In genomic region chr10:120271879-120272269, GRCm38 (mm10) we compare ENCODE assay signal across 7 mouse cellular contexts. TPM values are rescaled to one million over a fixed set of nuclear protein-coding genes. Genes with fewer than 3 reads are reported as not detected.
DNase-seq lines count a peak whose midpoint lies in the region; ATAC-seq and TF ChIP-seq lines count a peak whose summit lies in the region.

No protein-coding gene starts in this region.

- H3K4me3 ChIP-seq in hindbrain, embryonic 10.5 days: peak overlapping the region; percentile 43
- peak overlapping the region; percentile 25 for H3K4me3 ChIP-seq in liver, postnatal 0 days (ENCODE audit: low read depth, low read length)
- H3K4me3 ChIP-seq in gastrocnemius, adult 2 months: no peak overlapping the region

- peak; percentile 49 for ATAC-seq in liver, postnatal 0 days

- no peaks in the 10 kb centered on the region for H3K9me3 ChIP-seq in hindbrain, embryonic 10.5 days
- H3K9me3 ChIP-seq in liver, postnatal 0 days (ENCODE audit: low read length): no peaks in the 10 kb centered on the region

- peaks cover 40% of the 10 kb centered on the region for H3K4me1 ChIP-seq in hindbrain, embryonic 10.5 days (replicated peaks)
- peaks cover 11% of the 10 kb centered on the region; the same call in 1 of the 2 replicates for H3K4me1 ChIP-seq in liver, postnatal 0 days (ENCODE audit: insufficient read depth)

- no peak for TF ChIP-seq EP300 in liver, postnatal 0 days (IDR thresholded peaks at IDR 0.05; ENCODE audit: low read depth)

- no peaks in the 10 kb centered on the region for H3K27me3 ChIP-seq in hindbrain, embryonic 10.5 days (ENCODE audit: insufficient read depth, poor library complexity, severe bottlenecking)
- no peaks in the 10 kb centered on the region for H3K27me3 ChIP-seq in liver, postnatal 0 days (ENCODE audit: insufficient read depth, low read length)

- H3K36me3 ChIP-seq in hindbrain, embryonic 10.5 days: no peaks in the 10 kb centered on the region
- no peaks in the 10 kb centered on the region for H3K36me3 ChIP-seq in liver, postnatal 0 days (replicated peaks; ENCODE audit: insufficient read depth, low read length)

- no peak for TF ChIP-seq CTCF in liver, postnatal 0 days (IDR thresholded peaks at IDR 0.05; ENCODE audit: low read depth)
- no peak for TF ChIP-seq CTCF in gastrocnemius, adult 2 months (IDR thresholded peaks at IDR 0.05)

- H3K9ac ChIP-seq in liver, postnatal 0 days (replicated peaks): no peak overlapping the region

- WGBS in hindbrain, embryonic 10.5 days: 17% methylated on average over 11 of the region's 11 CpGs
- WGBS in liver, postnatal 0 days (ENCODE audit: insufficient replicate concordance): 23% methylated on average over 10 of the region's 11 CpGs

- DNase-seq in thymus, postnatal 0 days (ENCODE audit: low spot score): peak; percentile 11
- DNase-seq in thymus, postnatal 14 days: no peak
- no peak for DNase-seq in hindbrain, embryonic 10.5 days (ENCODE audit: low spot score)
- DNase-seq in liver, postnatal 0 days: peak; percentile 17
- DNase-seq in gastrocnemius, adult 2 months: no peak
- no peak for DNase-seq in right cerebral cortex, postnatal 10 days (ENCODE audit: low spot score in 2 of 2)
- no peak for DNase-seq in layer of hippocampus, postnatal 14 days (ENCODE audit: low spot score in 2 of 2)

- peak overlapping the region; percentile 84 for H3K27ac ChIP-seq in hindbrain, embryonic 10.5 days
- no peak overlapping the region for H3K27ac ChIP-seq in liver, postnatal 0 days (ENCODE audit: low read depth)
- no peak overlapping the region for H3K27ac ChIP-seq in gastrocnemius, adult 2 months

- peak overlapping the region; percentile 60 for H3K4me2 ChIP-seq in liver, postnatal 0 days (ENCODE audit: low read depth, low read length)

- intact Hi-C loops in gastrocnemius, adult 2 months (cut with DNase I): no loop called here

RNA-seq across cellular contexts. Expression of gene Llph, which starts 45.0 kb away (rescaled TPM):
- polyA plus RNA-seq in thymus, postnatal 0 days (2015; fragmentation: Nextera tagmentation; extraction: Ambion mirVana): 67.9 and 74.0 TPM in 2 replicates
- 50.5 and 64.5 TPM in 2 replicates for polyA plus RNA-seq in hindbrain, embryonic 10.5 days (2016; fragmentation: Nextera tagmentation; extraction: Ambion mirVana)
- polyA plus RNA-seq in liver, postnatal 0 days (2015; fragmentation: Nextera tagmentation; extraction: Ambion mirVana): 33.5 and 33.9 TPM in 2 replicates
- total RNA-seq in gastrocnemius, adult 2 months (2021): 10 to 100 TPM; 17.0 to 17.2 TPM
- total RNA-seq in layer of hippocampus, postnatal 14 days (2021): 10 to 100 TPM; 15.0 to 19.5 TPM

Comparison
In these comparisons a context has a peak if more than half of its experiments do, and no peak if none do; other contexts are left out.
1. DNase-seq: peak in thymus, postnatal 0 days (single experiment) and liver, postnatal 0 days (single experiment); none in thymus, postnatal 14 days (single experiment), hindbrain, embryonic 10.5 days (single experiment), gastrocnemius, adult 2 months (single experiment), right cerebral cortex, postnatal 10 days (0 of 2) and layer of hippocampus, postnatal 14 days (0 of 2).